Mouse (Mus musculus): ENCODE data around the gene Alkbh8. TPM values are rescaled to one million over a fixed set of nuclear protein-coding genes. Genes with fewer than 3 reads are reported as not detected.

Gene Alkbh8
- polyA plus RNA-seq (2021; fragmentation: Nextera tagmentation), result 13.3 and 13.4 TPM in 2 replicates
- long read RNA-seq, experiment 1, full-length matches to known transcripts, result 37 of 54 reads
- long read RNA-seq, experiment 1, partial matches to known transcripts, result 10 of 54 reads
- long read RNA-seq, experiment 1, other reads (novel, unspliced or antisense), result 7 of 54 reads
- long read RNA-seq, experiment 2, full-length matches to known transcripts, result 109 of 148 reads
- long read RNA-seq, experiment 2, partial matches to known transcripts, result 6 of 148 reads
- long read RNA-seq, experiment 2, other reads (novel, unspliced or antisense), result 33 of 148 reads

DNA sequence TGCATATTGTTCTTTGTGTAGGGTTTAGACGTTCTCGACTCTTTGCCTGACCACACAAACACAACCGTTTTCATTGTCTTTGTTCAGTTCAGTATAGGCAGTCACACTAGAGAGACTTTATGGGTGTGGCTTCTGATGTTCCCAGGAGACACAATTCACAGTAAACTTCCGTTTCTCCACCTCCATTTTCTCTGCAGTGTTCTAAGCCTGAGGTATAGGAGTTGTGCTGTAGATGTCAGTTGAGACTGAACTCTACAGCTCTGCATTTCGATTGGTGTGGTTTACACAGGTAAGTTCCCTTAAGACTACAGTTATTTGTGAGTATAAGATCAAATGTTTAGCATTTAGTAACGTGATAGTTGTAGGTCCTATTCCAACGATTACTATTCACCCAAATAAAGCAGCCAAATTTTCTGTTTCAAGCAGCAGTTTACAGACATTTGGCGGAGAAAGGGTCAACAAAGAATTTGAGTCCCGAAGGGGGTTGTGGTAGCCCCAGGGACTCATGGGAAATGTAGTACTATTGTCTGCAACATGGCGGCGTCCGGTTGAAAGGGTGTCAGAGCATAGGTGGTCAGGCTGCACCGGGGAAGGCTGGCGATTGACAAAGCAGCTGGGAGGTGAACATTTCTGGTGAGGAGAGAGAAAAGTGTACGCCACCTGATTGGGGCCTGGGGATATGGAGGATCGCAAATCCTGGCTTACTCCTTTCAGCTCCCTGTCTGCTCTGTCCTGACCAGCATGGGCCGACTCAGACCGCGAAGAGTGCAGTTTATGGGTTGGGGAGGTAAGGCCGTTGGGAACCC lies at the start of gene Alkbh8:
Gene Alkbh8, plus strand, starts transcription at position 179 of the 806 bp plus-strand sequence.

DNA sequence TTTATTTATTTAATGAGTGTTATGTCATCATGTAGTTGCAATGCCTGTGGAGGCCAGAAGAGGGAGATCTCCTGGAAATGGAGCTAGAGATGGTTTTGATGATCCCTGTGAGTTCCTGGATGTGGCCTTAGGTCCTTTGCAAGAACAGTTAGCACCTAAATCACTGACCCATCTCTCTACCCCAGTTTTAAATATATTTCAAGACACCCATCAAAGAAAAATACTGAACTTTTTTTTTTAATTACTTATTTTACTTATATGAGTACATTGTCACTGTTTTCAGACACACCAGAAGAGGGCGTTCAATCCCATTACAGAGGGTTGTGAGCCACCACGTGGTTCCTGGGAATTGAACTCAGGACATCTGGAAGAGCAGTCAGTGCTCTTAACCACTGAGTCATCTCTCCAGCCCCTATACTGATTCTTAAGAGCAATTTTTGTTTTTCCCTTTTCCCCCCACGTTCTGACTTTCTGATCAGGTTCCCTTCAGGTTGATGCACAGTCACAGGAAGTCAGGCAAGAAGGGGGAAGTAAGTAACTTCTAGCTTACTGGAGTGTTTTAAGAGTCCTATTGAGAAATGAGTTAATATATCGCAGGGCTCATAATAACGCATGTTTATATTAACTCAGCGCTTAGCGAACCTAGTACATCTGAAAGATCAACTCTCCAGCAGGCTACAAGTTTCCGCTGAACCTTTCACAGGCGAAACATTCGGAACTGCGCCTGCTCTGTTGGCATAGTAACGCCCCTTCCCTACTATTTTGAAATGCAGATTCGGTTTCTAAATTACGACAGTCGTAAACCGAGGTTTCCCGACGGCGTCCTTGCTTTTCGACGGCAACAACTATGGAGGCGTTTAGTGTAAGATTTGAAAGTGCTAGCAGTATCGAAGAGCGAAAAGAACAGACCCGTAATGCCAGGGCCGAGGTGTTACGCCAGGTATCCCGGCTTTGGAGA lies 68.6 kb downstream of the Alkbh8 start, which contains the start of gene Cwf19l2:
Gene Cwf19l2, plus strand, starts transcription at position 342 of the 958 bp plus-strand sequence.

Other genes starting within 250 kb of the Alkbh8 start
- gene Cwf19l2, start 68.5 kb downstream of the Alkbh8 start, polyA plus RNA-seq (2021; fragmentation: Nextera tagmentation), result 6.2 and 7.6 TPM in 2 replicates
- gene Gucy1a2, start 197.6 kb downstream of the Alkbh8 start, polyA plus RNA-seq (2021; fragmentation: Nextera tagmentation), result 2.7 and 3.7 TPM in 2 replicates

Data from layer of hippocampus, adult 6 months (tissue).